Mouse (Mus musculus): ENCODE results near the gene Map4k1. TPM values are rescaled to one million over a fixed set of nuclear protein-coding genes. Genes with fewer than 3 reads are reported as not detected.
A peak's percentile ranks its signal among the peaks of the same experiment; 100 is the strongest.

The Map4k1 gene
- polyA plus RNA-seq (2014; fragmentation: Nextera tagmentation; extraction: Ambion mirVana): 5.5 and 10.2 TPM in 2 replicates

DNA sequence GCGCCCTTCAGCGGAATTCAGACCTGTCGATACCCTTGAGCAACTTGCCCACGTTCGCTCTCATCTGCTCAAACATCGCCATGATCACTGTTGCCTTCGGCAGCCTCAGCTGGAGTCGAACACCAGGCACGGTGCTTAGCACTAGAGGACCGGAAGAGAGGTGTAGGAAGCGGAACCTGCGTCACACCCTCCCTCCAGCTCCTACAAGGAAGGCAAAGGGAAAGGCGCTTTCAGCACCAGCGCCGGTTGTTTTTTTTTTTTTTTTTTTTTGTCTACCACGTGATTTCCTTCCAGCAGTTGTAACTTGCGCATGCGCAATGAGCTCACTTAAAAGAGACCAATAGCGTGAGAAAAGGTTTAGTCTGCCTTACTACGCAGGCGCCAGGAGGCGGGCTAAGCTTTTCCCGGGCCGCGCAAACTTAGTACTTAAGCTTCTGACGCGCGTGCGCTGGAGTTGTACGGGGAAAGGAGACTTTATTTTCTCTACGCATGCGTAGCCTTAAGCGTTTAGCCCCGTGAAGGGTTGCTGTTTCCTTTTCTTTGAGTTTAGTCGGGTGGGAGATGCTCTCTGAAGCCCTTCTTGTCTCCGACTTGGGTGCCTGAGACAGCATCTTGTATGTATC is at the start of gene Map4k1, which contains the start of gene Eif3k:
Map4k1 (plus strand) TSS at position 400 of the 623 bp plus-strand sequence.
Eif3k (minus strand) TSS at position 214 of the 623 bp plus-strand sequence.
- peak within 1 kb of the TSS; percentile 66 for H3K4me2 ChIP-seq (ENCODE audit: low read length)
- peak within 1 kb of the TSS; percentile 71 for H3K4me3 ChIP-seq (replicated peaks; ENCODE audit: low read depth, low read length)

DNA sequence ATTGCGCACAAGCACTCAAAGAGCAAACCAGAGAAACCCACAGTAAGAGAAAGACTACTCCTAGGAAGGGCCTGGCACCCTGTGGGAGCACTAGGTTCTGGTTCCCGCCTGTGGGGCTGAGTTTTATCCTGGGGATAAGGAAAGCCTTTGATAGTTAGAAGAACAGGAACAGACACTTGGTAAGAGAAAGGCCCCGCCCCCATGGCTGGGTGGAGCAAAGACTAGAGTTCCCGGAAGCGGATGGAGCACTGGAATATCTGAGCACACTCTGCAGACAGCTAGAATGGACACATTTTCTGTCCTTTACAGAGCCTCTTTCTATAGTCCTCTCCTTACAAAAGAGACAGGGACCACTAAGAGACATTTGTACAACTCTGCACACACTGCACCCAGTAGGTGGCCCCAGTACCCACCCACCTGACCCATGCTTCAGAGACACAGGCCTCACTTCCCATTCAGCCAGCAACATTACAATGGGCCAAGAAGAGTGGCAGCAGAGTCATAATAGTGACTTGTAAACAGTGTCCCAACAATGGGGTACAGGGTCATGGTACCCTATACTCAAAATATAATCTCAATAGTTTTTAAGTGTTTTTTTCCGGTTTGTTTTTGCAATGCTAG is 49.3 kb upstream of the Map4k1 start:
- Histone ChIP-seq H3K4me2 (ENCODE audit: low read length) (no peak overlapping the region), H3K4me1 (ENCODE audit: control insufficient read depth, insufficient read depth, low read length) (no peaks in the 10 kb centered on the region), H3K9me3 (ENCODE audit: control insufficient read depth, low read length) (no peaks in the 10 kb centered on the region), H3K36me3 (ENCODE audit: control insufficient read depth, insufficient read depth, low read length) (no peaks in the 10 kb centered on the region), H3K9ac (replicated peaks; ENCODE audit: low read length) (no peak overlapping the region), H3K27ac (replicated peaks; ENCODE audit: low read depth, low read length) (no peak overlapping the region), H3K4me3 (replicated peaks; ENCODE audit: low read depth, low read length) (no peak overlapping the region), H3K27me3 (ENCODE audit: control insufficient read depth, insufficient read depth, low read length) (no peaks in the 10 kb centered on the region)
- DNase-seq: no peak
- WGBS: 82% methylated on average over 6 of the region's 6 CpGs
- ATAC-seq (ENCODE audit: low FRiP score, low TSS enrichment): no peak

More for the DNA sequence above, at the start of gene Map4k1, which contains the start of gene Eif3k:
- Histone ChIP-seq H3K9me3 (ENCODE audit: control insufficient read depth, low read length) (no peaks in the 10 kb centered on the region), H3K4me1 (ENCODE audit: control insufficient read depth, insufficient read depth, low read length) (peaks cover 12% of the 10 kb centered on the region), H3K27me3 (ENCODE audit: control insufficient read depth, insufficient read depth, low read length) (no peaks in the 10 kb centered on the region), H3K27ac (replicated peaks; ENCODE audit: low read depth, low read length) (peak within 1 kb of the TSS; percentile 66), H3K9ac (replicated peaks; ENCODE audit: low read length) (peak within 1 kb of the TSS; percentile 68), H3K36me3 (ENCODE audit: control insufficient read depth, insufficient read depth, low read length) (peaks cover 28% of the 10 kb centered on the region)
- DNase-seq (peak; percentile 100), ATAC-seq (ENCODE audit: low FRiP score, low TSS enrichment) (peak; percentile 94)
- under 1% methylated on average over 36 of the region's 36 CpGs for WGBS

DNA sequence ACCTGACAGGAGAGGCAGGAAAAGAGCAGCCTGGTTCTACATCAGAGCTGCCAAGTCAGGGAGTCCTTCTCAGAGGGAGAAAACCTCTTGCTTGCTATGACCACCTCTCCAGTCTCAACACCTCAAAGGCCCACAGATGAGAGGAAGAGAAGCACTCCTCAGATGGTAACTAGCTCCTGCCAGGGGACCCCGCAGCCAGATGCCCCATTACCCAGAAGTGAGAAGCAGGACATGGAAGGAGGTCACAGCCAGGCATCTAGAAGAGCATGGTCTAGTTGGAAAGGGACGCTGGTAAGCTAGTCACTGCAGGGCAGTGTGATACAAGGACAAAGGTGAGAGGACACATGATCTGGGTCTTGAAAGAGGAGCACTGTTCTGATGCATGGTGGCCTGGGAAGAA is 48.0 kb upstream of the Map4k1 start:
- Histone ChIP-seq H3K36me3 (ENCODE audit: control insufficient read depth, insufficient read depth, low read length) (no peaks in the 10 kb centered on the region), H3K4me3 (replicated peaks; ENCODE audit: low read depth, low read length) (no peak overlapping the region), H3K9ac (replicated peaks; ENCODE audit: low read length) (no peak overlapping the region), H3K4me2 (ENCODE audit: low read length) (no peak overlapping the region), H3K27me3 (ENCODE audit: control insufficient read depth, insufficient read depth, low read length) (no peaks in the 10 kb centered on the region), H3K9me3 (ENCODE audit: control insufficient read depth, low read length) (no peaks in the 10 kb centered on the region), H3K27ac (replicated peaks; ENCODE audit: low read depth, low read length) (no peak overlapping the region), H3K4me1 (ENCODE audit: control insufficient read depth, insufficient read depth, low read length) (no peaks in the 10 kb centered on the region)
- ATAC-seq (ENCODE audit: low FRiP score, low TSS enrichment) (no peak), DNase-seq (no peak)
- 97% methylated on average over 2 of the region's 2 CpGs for WGBS

DNA sequence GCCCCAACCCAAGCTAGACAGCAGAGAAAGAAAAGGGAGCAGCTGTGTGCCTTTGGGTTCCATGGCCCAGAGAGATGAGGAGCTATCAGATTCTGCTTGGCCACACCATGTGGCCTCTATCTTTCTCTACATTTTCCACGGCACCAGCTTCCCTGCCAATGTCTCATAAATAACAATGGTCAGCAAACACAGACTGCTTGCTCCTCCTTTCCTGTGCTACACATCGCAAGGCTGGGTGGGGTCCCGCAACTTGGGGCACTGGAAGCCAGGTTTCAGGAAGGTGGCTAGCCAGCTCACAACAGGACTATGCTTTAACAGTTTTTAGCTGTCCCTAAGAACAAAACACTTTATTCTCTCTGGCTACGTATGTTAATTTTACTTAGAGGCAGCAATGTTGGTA is 45.1 kb upstream of the Map4k1 start:
- Histone ChIP-seq H3K27ac (replicated peaks; ENCODE audit: low read depth, low read length) (peak overlapping the region; percentile 52; the same call in 1 of the 2 replicates), H3K9ac (replicated peaks; ENCODE audit: low read length) (no peak overlapping the region), H3K27me3 (ENCODE audit: control insufficient read depth, insufficient read depth, low read length) (no peaks in the 10 kb centered on the region), H3K4me1 (ENCODE audit: control insufficient read depth, insufficient read depth, low read length) (no peaks in the 10 kb centered on the region), H3K4me2 (ENCODE audit: low read length) (no peak overlapping the region), H3K4me3 (replicated peaks; ENCODE audit: low read depth, low read length) (no peak overlapping the region), H3K36me3 (ENCODE audit: control insufficient read depth, insufficient read depth, low read length) (no peaks in the 10 kb centered on the region), H3K9me3 (ENCODE audit: control insufficient read depth, low read length) (no peaks in the 10 kb centered on the region)
- no peak for DNase-seq
- 58% methylated on average over 4 of the region's 4 CpGs for WGBS
- no peak for ATAC-seq (ENCODE audit: low FRiP score, low TSS enrichment)

DNA sequence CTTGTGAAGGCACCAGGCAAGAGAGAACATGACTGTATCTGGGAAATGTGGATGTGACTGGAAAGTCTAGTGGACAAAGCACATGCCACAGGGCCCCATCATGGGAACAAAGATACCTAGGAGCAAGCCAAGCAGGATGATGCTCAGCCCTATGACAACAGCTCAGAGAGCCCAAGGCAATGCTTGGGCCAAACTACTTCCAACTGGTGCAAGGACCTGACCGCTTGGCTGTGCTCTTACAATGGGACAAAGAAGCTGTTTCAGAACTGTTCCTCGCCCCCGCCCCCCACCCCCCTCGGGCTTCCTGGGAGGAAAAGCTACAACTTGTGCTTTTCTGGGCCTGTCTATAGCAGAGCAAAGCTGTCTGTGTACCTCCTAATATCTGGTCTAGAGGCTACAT is 43.2 kb upstream of the Map4k1 start:
- Histone ChIP-seq H3K36me3 (ENCODE audit: control insufficient read depth, insufficient read depth, low read length) (no peaks in the 10 kb centered on the region), H3K4me1 (ENCODE audit: control insufficient read depth, insufficient read depth, low read length) (no peaks in the 10 kb centered on the region), H3K27me3 (ENCODE audit: control insufficient read depth, insufficient read depth, low read length) (no peaks in the 10 kb centered on the region), H3K27ac (replicated peaks; ENCODE audit: low read depth, low read length) (no peak overlapping the region), H3K9me3 (ENCODE audit: control insufficient read depth, low read length) (no peaks in the 10 kb centered on the region), H3K4me3 (replicated peaks; ENCODE audit: low read depth, low read length) (no peak overlapping the region), H3K9ac (replicated peaks; ENCODE audit: low read length) (no peak overlapping the region), H3K4me2 (ENCODE audit: low read length) (no peak overlapping the region)
- ATAC-seq (ENCODE audit: low FRiP score, low TSS enrichment) (no peak), DNase-seq (no peak)
- WGBS: 62% methylated on average over 4 of the region's 4 CpGs

DNA sequence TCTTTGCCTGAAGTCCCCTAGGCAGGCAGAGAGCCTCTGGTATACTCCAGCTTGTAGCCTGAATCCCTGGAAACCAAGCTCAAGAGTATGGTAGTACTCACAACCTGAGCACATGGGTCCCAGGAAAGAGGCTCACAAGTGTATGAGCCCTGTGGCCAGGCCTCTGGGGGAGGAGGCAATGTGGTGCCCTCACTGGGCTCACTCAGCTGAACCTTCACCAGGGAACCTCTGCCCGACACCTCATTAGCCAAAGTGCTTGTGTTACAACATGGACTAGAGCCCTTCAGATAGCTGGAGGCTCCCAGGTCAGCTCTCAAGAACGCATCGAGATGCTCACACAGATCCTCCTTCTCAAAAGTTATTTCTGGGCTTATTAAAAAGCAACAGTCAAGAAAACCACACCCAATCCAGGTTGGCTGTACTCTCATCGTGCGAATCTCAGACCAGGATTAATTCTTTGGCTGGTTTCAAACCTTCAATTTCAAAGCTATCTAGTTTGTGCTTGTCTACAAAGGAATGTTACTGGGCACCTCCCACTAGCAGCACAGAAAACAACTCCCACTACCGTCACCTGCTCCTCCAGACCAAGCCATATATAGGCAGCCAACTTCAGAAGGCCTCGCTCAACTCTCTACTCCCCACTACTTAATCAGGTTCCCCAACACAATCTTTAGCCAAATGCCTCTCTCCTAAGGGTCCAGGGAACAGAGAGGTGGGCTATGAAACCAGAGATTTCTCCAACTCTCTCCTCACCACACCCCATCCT is 42.2 kb upstream of the Map4k1 start:
- H3K27me3 ChIP-seq (ENCODE audit: control insufficient read depth, insufficient read depth, low read length): no peaks in the 10 kb centered on the region
- no peak for DNase-seq
- H3K36me3 ChIP-seq (ENCODE audit: control insufficient read depth, insufficient read depth, low read length): no peaks in the 10 kb centered on the region
- H3K9me3 ChIP-seq (ENCODE audit: control insufficient read depth, low read length): no peaks in the 10 kb centered on the region
- no peak overlapping the region for H3K4me2 ChIP-seq (ENCODE audit: low read length)
- no peaks in the 10 kb centered on the region for H3K4me1 ChIP-seq (ENCODE audit: control insufficient read depth, insufficient read depth, low read length)
- 95% methylated on average over 7 of the region's 7 CpGs for WGBS
- H3K4me3 ChIP-seq (replicated peaks; ENCODE audit: low read depth, low read length): no peak overlapping the region
- H3K27ac ChIP-seq (replicated peaks; ENCODE audit: low read depth, low read length): no peak overlapping the region
- H3K9ac ChIP-seq (replicated peaks; ENCODE audit: low read length): no peak overlapping the region
- ATAC-seq (ENCODE audit: low FRiP score, low TSS enrichment): no peak

DNA sequence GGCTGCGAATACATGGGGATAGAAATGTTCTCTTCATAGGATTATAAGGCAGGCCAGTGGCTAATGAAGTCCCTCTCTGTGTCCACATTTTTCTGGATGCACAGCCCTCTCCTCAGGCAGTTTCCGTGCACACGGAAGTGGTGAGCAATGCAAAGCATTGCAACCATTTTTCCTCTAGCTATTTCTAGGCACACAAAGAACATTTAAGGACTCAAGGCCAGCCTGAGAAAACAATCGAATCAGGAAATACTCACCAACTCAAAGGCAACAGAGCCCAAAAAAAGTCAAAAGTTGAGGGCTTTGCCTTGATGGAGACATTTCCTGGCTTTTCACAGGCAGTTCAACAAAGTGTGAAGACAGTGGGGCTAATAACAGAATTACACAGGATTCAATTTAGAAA is 40.7 kb upstream of the Map4k1 start:
- ATAC-seq (ENCODE audit: low FRiP score, low TSS enrichment) (no peak), DNase-seq (no peak)
- Histone ChIP-seq H3K9me3 (ENCODE audit: control insufficient read depth, low read length) (no peaks in the 10 kb centered on the region), H3K4me3 (replicated peaks; ENCODE audit: low read depth, low read length) (no peak overlapping the region), H3K9ac (replicated peaks; ENCODE audit: low read length) (no peak overlapping the region), H3K4me2 (ENCODE audit: low read length) (no peak overlapping the region), H3K4me1 (ENCODE audit: control insufficient read depth, insufficient read depth, low read length) (no peaks in the 10 kb centered on the region), H3K36me3 (ENCODE audit: control insufficient read depth, insufficient read depth, low read length) (no peaks in the 10 kb centered on the region), H3K27me3 (ENCODE audit: control insufficient read depth, insufficient read depth, low read length) (no peaks in the 10 kb centered on the region), H3K27ac (replicated peaks; ENCODE audit: low read depth, low read length) (no peak overlapping the region)
- WGBS: 91% methylated on average over 4 of the region's 4 CpGs

DNA sequence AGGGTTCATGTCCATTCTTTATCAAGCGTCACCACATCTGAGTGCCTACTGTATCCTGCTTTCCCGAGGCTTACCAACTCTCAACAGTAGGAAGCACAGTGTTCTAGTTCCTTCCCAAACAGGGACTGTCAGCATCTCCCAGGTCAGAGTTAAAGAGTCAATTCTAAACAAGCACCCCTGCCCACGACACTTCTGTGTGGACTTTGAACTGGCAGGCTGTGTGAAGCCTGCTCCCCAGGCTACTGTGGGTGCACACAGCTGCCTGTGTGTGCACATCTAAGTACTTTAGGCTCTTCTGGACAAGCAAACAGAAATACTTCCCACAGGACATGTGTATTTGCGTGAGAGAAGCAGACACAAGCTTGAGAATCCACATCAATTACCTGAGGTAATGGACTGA is 40.3 kb upstream of the Map4k1 start:
- no peak overlapping the region for H3K9ac ChIP-seq (replicated peaks; ENCODE audit: low read length)
- no peaks in the 10 kb centered on the region for H3K36me3 ChIP-seq (ENCODE audit: control insufficient read depth, insufficient read depth, low read length)
- 83% methylated on average over 4 of the region's 4 CpGs for WGBS
- no peak overlapping the region for H3K4me2 ChIP-seq (ENCODE audit: low read length)
- no peak overlapping the region for H3K4me3 ChIP-seq (replicated peaks; ENCODE audit: low read depth, low read length)
- no peaks in the 10 kb centered on the region for H3K4me1 ChIP-seq (ENCODE audit: control insufficient read depth, insufficient read depth, low read length)
- H3K27ac ChIP-seq (replicated peaks; ENCODE audit: low read depth, low read length): no peak overlapping the region
- ATAC-seq (ENCODE audit: low FRiP score, low TSS enrichment): no peak
- no peak for DNase-seq
- no peaks in the 10 kb centered on the region for H3K27me3 ChIP-seq (ENCODE audit: control insufficient read depth, insufficient read depth, low read length)
- H3K9me3 ChIP-seq (ENCODE audit: control insufficient read depth, low read length): no peaks in the 10 kb centered on the region
